Mouse (Mus musculus) CD4-positive, CD25-positive, alpha-beta regulatory T cell, adult 4 months (primary cell): ENCODE data around the gene Capza2. TPM values are rescaled to one million over a fixed set of nuclear protein-coding genes. Genes with fewer than 3 reads are reported as not detected.

Experiments
- polyA plus RNA-seq, 2 experiments: library from polyadenylated mRNA; unstranded; fragments of 100-300 nt; shearing (Covaris generic); gene quantifications; one replicate each; pipeline ENCODE4 v1.2.1; 2017

Gene Capza2
- polyA plus RNA-seq, 2 experiments from 2014 or later = 291 to 322 TPM

Other genes starting within 250 kb of the Capza2 start
- under 1 TPM in 1 of 2 experiments, not detected in 1; 0.28 TPM for gene Met, start 172.4 kb upstream of the Capza2 start, polyA plus RNA-seq
- gene St7, start 56.7 kb downstream of the Capza2 start, polyA plus RNA-seq = 1 to 10 TPM; 1.5 to 2.6 TPM